29 mouse cellular contexts compared by ENCODE assay signal in the genomic region with DNA sequence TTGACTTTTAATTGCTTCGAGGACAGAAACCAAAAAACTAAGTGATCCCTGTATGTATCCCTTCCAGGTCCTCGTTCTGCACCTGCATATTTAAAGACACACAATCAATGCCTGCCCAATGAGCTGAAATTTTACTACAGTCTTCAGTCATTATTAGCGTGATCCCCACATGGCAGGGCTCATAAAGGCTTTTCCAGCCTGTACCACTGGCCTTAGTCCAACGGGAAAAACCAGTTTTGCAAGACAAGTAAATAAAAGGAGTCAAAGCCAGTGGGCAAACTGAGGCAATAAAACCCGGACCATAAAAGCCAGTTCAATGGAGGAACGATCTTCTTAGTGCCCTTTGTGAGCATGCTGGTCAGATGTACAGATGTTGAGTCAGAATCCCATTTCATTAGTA.
DNase-seq lines count a peak whose midpoint lies in the region; ATAC-seq and TF ChIP-seq lines count a peak whose summit lies in the region.
"Had no signal": no experiment of that assay in that cellular context is flagged by ENCODE, and none has a peak within 500 bp of the region (broad histone marks: within the 10 kb centered on the region; RNA-seq: fewer than 3 reads in every experiment).

No protein-coding gene starts in this region.

- H3K36me3 ChIP-seq in kidney, adult 2 months (ENCODE audit: control insufficient read depth, insufficient read depth, low read length), result no peaks in the 10 kb centered on the region
- no peaks in the 10 kb centered on the region for H3K36me3 ChIP-seq in lung, embryonic 14.5 days (ENCODE audit: insufficient read depth)
- H3K36me3 ChIP-seq in small intestine, adult 2 months (ENCODE audit: control insufficient read depth, insufficient read depth, low read length), result no peaks in the 10 kb centered on the region
- no peaks in the 10 kb centered on the region for H3K36me3 ChIP-seq in hindbrain, postnatal 0 days (ENCODE audit: insufficient read depth, low read length)
- H3K36me3 ChIP-seq: embryonic facial prominence, embryonic 12.5 days; G1E; heart, embryonic 12.5 days; limb, embryonic 13.5 days; liver, embryonic 13.5 days; midbrain, embryonic 10.5 days; neural tube, embryonic 12.5 days had no signal

- no peak overlapping the region for H3K4me3 ChIP-seq in kidney, adult 2 months (ENCODE audit: insufficient read depth, low read depth, low read length)
- H3K4me3 ChIP-seq in lung, embryonic 14.5 days (ENCODE audit: low read depth, low read length), result no peak overlapping the region
- H3K4me3 ChIP-seq in small intestine, adult 2 months (ENCODE audit: low read depth, low read length), result no peak overlapping the region
- H3K4me3 ChIP-seq in hindbrain, postnatal 0 days (ENCODE audit: low read length), result no peak overlapping the region
- H3K4me3 ChIP-seq: embryonic facial prominence, embryonic 12.5 days; gastrocnemius, adult 2 months; heart, adult 2 months; heart, embryonic 12.5 days; limb, embryonic 13.5 days; liver, embryonic 13.5 days; midbrain, embryonic 10.5 days; myocyte; neural tube, embryonic 12.5 days had no signal

- peak; percentile 31 for DNase-seq in kidney, adult 2 months
- no peak for DNase-seq in kidney, adult 8-10 months
- peak; percentile 17 for DNase-seq in lung, embryonic 14.5 days
- no peak for DNase-seq in lung, adult 18-20 months
- DNase-seq in urinary bladder, postnatal 14 days (ENCODE audit: low spot score), result peak; percentile 23
- DNase-seq in urinary bladder, postnatal 4 days (ENCODE audit: low spot score in 2 of 2), result no peak
- no peak for DNase-seq in hindbrain, postnatal 0 days (ENCODE audit: low spot score)
- DNase-seq: adrenal gland, postnatal 14 days; cerebellum, adult 11-12 months; cerebellum, adult 9-11 months; embryo, embryonic 11 days; gastrocnemius, adult 2 months; gastrocnemius, postnatal 36 days; heart, adult 2 months; liver, embryonic 13.5 days; lung, adult 2 months; spleen, adult 18-20 months; thymus, postnatal 14 days had no signal

- no peaks in the 10 kb centered on the region for H3K27me3 ChIP-seq in kidney, adult 2 months (replicated peaks; ENCODE audit: control insufficient read depth, insufficient read depth, low read length)
- H3K27me3 ChIP-seq in lung, embryonic 14.5 days (ENCODE audit: insufficient read depth, low read length), result no peaks in the 10 kb centered on the region
- H3K27me3 ChIP-seq in small intestine, adult 2 months (ENCODE audit: control insufficient read depth, insufficient read depth, low read length), result no peaks in the 10 kb centered on the region
- H3K27me3 ChIP-seq in hindbrain, postnatal 0 days (ENCODE audit: insufficient read depth, low read length), result no peaks in the 10 kb centered on the region
- H3K27me3 ChIP-seq: embryonic facial prominence, embryonic 12.5 days; heart, embryonic 12.5 days; limb, embryonic 13.5 days; liver, embryonic 13.5 days; neural tube, embryonic 12.5 days had no signal

- H3K4me1 ChIP-seq in kidney, adult 2 months (ENCODE audit: control insufficient read depth, insufficient read depth, low read length), result peaks cover 4% of the 10 kb centered on the region; the same call in 1 of the 2 replicates
- H3K4me1 ChIP-seq in lung, embryonic 14.5 days (ENCODE audit: insufficient read depth), result no peaks in the 10 kb centered on the region
- peaks cover 19% of the 10 kb centered on the region; the same call in 1 of the 2 replicates for H3K4me1 ChIP-seq in small intestine, adult 2 months (ENCODE audit: control insufficient read depth, insufficient read depth, insufficient read length, low read length)
- no peaks in the 10 kb centered on the region for H3K4me1 ChIP-seq in hindbrain, postnatal 0 days (ENCODE audit: insufficient read depth, low read length)
- H3K4me1 ChIP-seq: embryonic facial prominence, embryonic 12.5 days; heart, embryonic 12.5 days; liver, embryonic 13.5 days; neural tube, embryonic 12.5 days had no signal

- H3K4me2 ChIP-seq in lung, embryonic 14.5 days, result no peak overlapping the region
- H3K4me2 ChIP-seq in hindbrain, postnatal 0 days (ENCODE audit: low read depth, low read length), result no peak overlapping the region
- H3K4me2 ChIP-seq: embryonic facial prominence, embryonic 12.5 days; heart, embryonic 12.5 days; hindbrain, embryonic 14.5 days; limb, embryonic 13.5 days; liver, embryonic 13.5 days; neural tube, embryonic 12.5 days had no signal

- no peak overlapping the region for H3K27ac ChIP-seq in kidney, adult 2 months (ENCODE audit: insufficient read depth, low read depth, low read length)
- H3K27ac ChIP-seq in lung, embryonic 14.5 days (ENCODE audit: low read depth), result no peak overlapping the region
- H3K27ac ChIP-seq in small intestine, adult 2 months (ENCODE audit: insufficient read depth, low read depth, low read length), result peak overlapping the region; percentile 58
- H3K27ac ChIP-seq in hindbrain, postnatal 0 days, result no peak overlapping the region
- H3K27ac ChIP-seq: embryonic facial prominence, embryonic 12.5 days; gastrocnemius, adult 2 months; heart, adult 2 months; hindbrain, embryonic 14.5 days; limb, embryonic 13.5 days; liver, embryonic 13.5 days; midbrain, embryonic 10.5 days; neural tube, embryonic 12.5 days had no signal

- no peak for ATAC-seq in lung, embryonic 14.5 days (ENCODE audit: insufficient read depth)
- no peak for ATAC-seq in hindbrain, postnatal 0 days
- ATAC-seq: forebrain, embryonic 14.5 days; inflammation-experienced regulatory T-cells, adult 6 months had no signal

- 37% methylated on average over 6 of the region's 6 CpGs for WGBS in kidney, adult 2 months
- WGBS in lung, embryonic 14.5 days, result 70% methylated on average over 6 of the region's 6 CpGs
- WGBS in small intestine, adult 2 months, result 20% methylated on average over 6 of the region's 6 CpGs
- WGBS in hindbrain, postnatal 0 days, result 74% methylated on average over 6 of the region's 6 CpGs

- TF ChIP-seq POLR2A in kidney, adult 2 months (IDR thresholded peaks at IDR 0.05; ENCODE audit: low read depth, low read length), result no peak
- TF ChIP-seq POLR2A in small intestine, adult 2 months (IDR thresholded peaks at IDR 0.05; ENCODE audit: low read depth, low read length), result no peak

- H3K9ac ChIP-seq in lung, embryonic 14.5 days, result no peak overlapping the region
- H3K9ac ChIP-seq in hindbrain, postnatal 0 days (replicated peaks; ENCODE audit: low read length), result no peak overlapping the region
- H3K9ac ChIP-seq: embryonic facial prominence, embryonic 12.5 days; heart, embryonic 12.5 days; hindbrain, embryonic 14.5 days; limb, embryonic 13.5 days; liver, embryonic 13.5 days; neural tube, embryonic 12.5 days had no signal

- TF ChIP-seq CTCF in kidney, adult 2 months (conservative IDR thresholded peaks at IDR 0.05; ENCODE audit: insufficient read depth, insufficient read length, low read depth, low read length), result no peak
- no peak for TF ChIP-seq CTCF in lung, embryonic 14.5 days (IDR thresholded peaks at IDR 0.05; ENCODE audit: low read depth)
- TF ChIP-seq CTCF in small intestine, adult 2 months (IDR thresholded peaks at IDR 0.05; ENCODE audit: extremely low read depth, insufficient read length, insufficient replicate concordance, low read depth, low read length), result no peak
- no peak for TF ChIP-seq CTCF in hindbrain, postnatal 0 days (IDR thresholded peaks at IDR 0.05; ENCODE audit: low read depth)

- no peaks in the 10 kb centered on the region for H3K9me3 ChIP-seq in lung, embryonic 14.5 days (ENCODE audit: low read depth, low read length)
- no peaks in the 10 kb centered on the region for H3K9me3 ChIP-seq in hindbrain, postnatal 0 days (ENCODE audit: low read length)
- H3K9me3 ChIP-seq: embryonic facial prominence, embryonic 12.5 days; heart, embryonic 12.5 days; limb, embryonic 13.5 days; liver, embryonic 13.5 days; midbrain, embryonic 10.5 days; neural tube, embryonic 12.5 days had no signal

Comparison
In these comparisons a context has a peak if more than half of its experiments do, and no peak if none do; other contexts are left out.
1. DNase-seq: peak in kidney, adult 2 months (single experiment), lung, embryonic 14.5 days (single experiment) and urinary bladder, postnatal 14 days (single experiment); none in kidney, adult 8-10 months (0 of 2), lung, adult 18-20 months (0 of 2), urinary bladder, postnatal 4 days (0 of 2) and hindbrain, postnatal 0 days (single experiment).